Mouse (Mus musculus): ENCODE results near the gene Ccdc169. TPM values are rescaled to one million over a fixed set of nuclear protein-coding genes. Genes with fewer than 3 reads are reported as not detected.
A peak's percentile ranks its signal among the peaks of the same experiment; 100 is the strongest.

Gene Ccdc169
- polyA plus RNA-seq (2015; fragmentation: Nextera tagmentation; extraction: Ambion mirVana) = 0.19 and 0.30 TPM in 2 replicates

- ATAC-seq = no peak
- H3K27ac ChIP-seq (ENCODE audit: low read length) = no peak within 1 kb of the TSS
- no peak within 1 kb of the TSS for H3K4me3 ChIP-seq (replicated peaks; ENCODE audit: low read length)
- peaks cover 13% of the 10 kb centered on the region for H3K36me3 ChIP-seq (ENCODE audit: control insufficient read depth, insufficient read depth)
- H3K9me3 ChIP-seq (ENCODE audit: control insufficient read depth, low read length) = no peaks in the 10 kb centered on the region
- no peaks in the 10 kb centered on the region for H3K27me3 ChIP-seq (replicated peaks; ENCODE audit: control insufficient read depth, insufficient read depth, low read length)
- no peaks in the 10 kb centered on the region for H3K4me1 ChIP-seq (replicated peaks; ENCODE audit: control insufficient read depth, insufficient read depth, low read length)
- no peak within 1 kb of the TSS for H3K4me2 ChIP-seq (ENCODE audit: low read length)
- no peak within 1 kb of the TSS for H3K9ac ChIP-seq (replicated peaks; ENCODE audit: low read depth, low read length)
Observed at GRCm38 (mm10) chr3:55137039-55137438, at the start of gene Ccdc169. Gene Ccdc169 (plus strand): TSS chr3:55137339.

DNA sequence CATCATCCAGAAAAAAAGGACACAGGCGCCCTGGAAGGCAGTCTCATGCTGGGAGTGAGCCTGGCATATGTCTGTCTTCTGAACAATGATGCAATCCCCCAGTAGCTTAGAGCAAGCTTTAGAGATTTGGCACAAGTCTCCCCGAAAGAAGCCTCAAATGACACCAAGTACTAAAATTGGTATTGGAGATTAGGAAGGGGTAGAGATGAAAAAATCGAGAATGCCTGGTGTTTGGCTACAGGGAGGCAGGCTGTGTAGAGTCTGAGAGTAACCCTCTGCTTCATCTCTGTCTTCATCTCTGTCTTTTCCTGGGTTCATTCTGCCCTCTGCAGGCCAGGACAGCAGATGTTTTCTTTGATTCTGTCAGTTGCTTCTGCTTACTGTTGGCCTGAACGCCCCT, 49.8 kb upstream of the Ccdc169 start:
- Histone ChIP-seq H3K27ac (ENCODE audit: low read length) (no peak overlapping the region), H3K36me3 (ENCODE audit: control insufficient read depth, insufficient read depth) (no peaks in the 10 kb centered on the region), H3K27me3 (replicated peaks; ENCODE audit: control insufficient read depth, insufficient read depth, low read length) (no peaks in the 10 kb centered on the region), H3K4me1 (replicated peaks; ENCODE audit: control insufficient read depth, insufficient read depth, low read length) (peaks cover 2% of the 10 kb centered on the region; the same call in 1 of the 2 replicates), H3K9ac (replicated peaks; ENCODE audit: low read depth, low read length) (no peak overlapping the region), H3K9me3 (ENCODE audit: control insufficient read depth, low read length) (no peaks in the 10 kb centered on the region), H3K4me2 (ENCODE audit: low read length) (no peak overlapping the region), H3K4me3 (replicated peaks; ENCODE audit: low read length) (no peak overlapping the region)
- 66% methylated on average over 4 of the region's 4 CpGs for WGBS
- no peak for ATAC-seq

- H3K9me3 ChIP-seq (ENCODE audit: control insufficient read depth, low read length) = no peaks in the 10 kb centered on the region
- H3K9ac ChIP-seq (replicated peaks; ENCODE audit: low read depth, low read length) = no peak overlapping the region
- no peak overlapping the region for H3K27ac ChIP-seq (ENCODE audit: low read length)
- H3K4me1 ChIP-seq (replicated peaks; ENCODE audit: control insufficient read depth, insufficient read depth, low read length) = peaks cover 2% of the 10 kb centered on the region; the same call in 1 of the 2 replicates
- no peak overlapping the region for H3K4me2 ChIP-seq (ENCODE audit: low read length)
- no peaks in the 10 kb centered on the region for H3K36me3 ChIP-seq (ENCODE audit: control insufficient read depth, insufficient read depth)
- no peak overlapping the region for H3K4me3 ChIP-seq (replicated peaks; ENCODE audit: low read length)
- WGBS = 73% methylated on average over 4 of the region's 4 CpGs
- H3K27me3 ChIP-seq (replicated peaks; ENCODE audit: control insufficient read depth, insufficient read depth, low read length) = no peaks in the 10 kb centered on the region
- no peak for ATAC-seq
Observed at GRCm38 (mm10) chr3:55088359-55088758, 48.8 kb upstream of the Ccdc169 start.

GRCm38 (mm10) chr3:55088843-55089242, 48.3 kb upstream of the Ccdc169 start:
- WGBS = 71% methylated on average over 3 of the region's 3 CpGs
- no peak overlapping the region for H3K9ac ChIP-seq (replicated peaks; ENCODE audit: low read depth, low read length)
- H3K27me3 ChIP-seq (replicated peaks; ENCODE audit: control insufficient read depth, insufficient read depth, low read length) = no peaks in the 10 kb centered on the region
- H3K4me2 ChIP-seq (ENCODE audit: low read length) = no peak overlapping the region
- H3K4me3 ChIP-seq (replicated peaks; ENCODE audit: low read length) = no peak overlapping the region
- H3K4me1 ChIP-seq (replicated peaks; ENCODE audit: control insufficient read depth, insufficient read depth, low read length) = peaks cover 2% of the 10 kb centered on the region; the same call in 1 of the 2 replicates
- H3K36me3 ChIP-seq (ENCODE audit: control insufficient read depth, insufficient read depth) = no peaks in the 10 kb centered on the region
- ATAC-seq = no peak
- H3K27ac ChIP-seq (ENCODE audit: low read length) = no peak overlapping the region
- no peaks in the 10 kb centered on the region for H3K9me3 ChIP-seq (ENCODE audit: control insufficient read depth, low read length)

DNA sequence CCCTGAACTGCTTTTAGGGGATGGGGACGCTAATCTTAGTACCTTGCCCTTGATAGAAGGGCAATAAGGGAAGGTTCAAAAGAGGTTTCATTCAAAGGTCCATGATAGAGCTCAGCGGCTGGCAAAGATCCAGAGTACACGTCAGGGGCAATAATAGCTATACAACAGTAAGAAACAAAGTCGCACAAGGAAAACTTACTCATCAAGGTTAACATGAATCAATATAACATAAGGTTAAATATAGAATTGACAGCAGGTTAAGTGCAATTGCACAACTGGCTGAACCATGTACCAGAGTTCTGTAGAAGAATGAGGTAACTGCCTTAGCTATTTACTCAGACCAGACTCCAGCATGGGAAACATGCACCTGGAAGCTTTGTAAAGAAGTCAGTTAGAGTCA, 47.8 kb upstream of the Ccdc169 start:
- H3K9ac ChIP-seq (replicated peaks; ENCODE audit: low read depth, low read length) = no peak overlapping the region
- H3K27ac ChIP-seq (ENCODE audit: low read length) = no peak overlapping the region
- 68% methylated on average over 4 of the region's 4 CpGs for WGBS
- no peak for ATAC-seq
- H3K4me1 ChIP-seq (replicated peaks; ENCODE audit: control insufficient read depth, insufficient read depth, low read length) = peaks cover 2% of the 10 kb centered on the region; the same call in 1 of the 2 replicates
- no peak overlapping the region for H3K4me2 ChIP-seq (ENCODE audit: low read length)
- H3K9me3 ChIP-seq (ENCODE audit: control insufficient read depth, low read length) = no peaks in the 10 kb centered on the region
- no peaks in the 10 kb centered on the region for H3K27me3 ChIP-seq (replicated peaks; ENCODE audit: control insufficient read depth, insufficient read depth, low read length)
- H3K4me3 ChIP-seq (replicated peaks; ENCODE audit: low read length) = no peak overlapping the region
- no peaks in the 10 kb centered on the region for H3K36me3 ChIP-seq (ENCODE audit: control insufficient read depth, insufficient read depth)

- no peak overlapping the region for H3K4me3 ChIP-seq (replicated peaks; ENCODE audit: low read length)
- 66% methylated on average over 1 of the region's 1 CpGs for WGBS
- no peak overlapping the region for H3K9ac ChIP-seq (replicated peaks; ENCODE audit: low read depth, low read length)
- no peak overlapping the region for H3K27ac ChIP-seq (ENCODE audit: low read length)
- no peak for ATAC-seq
- H3K4me2 ChIP-seq (ENCODE audit: low read length) = no peak overlapping the region
- H3K9me3 ChIP-seq (ENCODE audit: control insufficient read depth, low read length) = no peaks in the 10 kb centered on the region
- no peaks in the 10 kb centered on the region for H3K27me3 ChIP-seq (replicated peaks; ENCODE audit: control insufficient read depth, insufficient read depth, low read length)
- no peaks in the 10 kb centered on the region for H3K36me3 ChIP-seq (ENCODE audit: control insufficient read depth, insufficient read depth)
- H3K4me1 ChIP-seq (replicated peaks; ENCODE audit: control insufficient read depth, insufficient read depth, low read length) = peaks cover 6% of the 10 kb centered on the region; the same call in 1 of the 2 replicates
Observed at GRCm38 (mm10) chr3:55093161-55093560, 44.0 kb upstream of the Ccdc169 start.

- Histone ChIP-seq H3K27me3 (replicated peaks; ENCODE audit: control insufficient read depth, insufficient read depth, low read length) (no peaks in the 10 kb centered on the region), H3K9me3 (ENCODE audit: control insufficient read depth, low read length) (no peaks in the 10 kb centered on the region), H3K36me3 (ENCODE audit: control insufficient read depth, insufficient read depth) (no peaks in the 10 kb centered on the region), H3K4me2 (ENCODE audit: low read length) (no peak overlapping the region), H3K9ac (replicated peaks; ENCODE audit: low read depth, low read length) (no peak overlapping the region), H3K27ac (ENCODE audit: low read length) (no peak overlapping the region), H3K4me3 (replicated peaks; ENCODE audit: low read length) (no peak overlapping the region), H3K4me1 (replicated peaks; ENCODE audit: control insufficient read depth, insufficient read depth, low read length) (peaks cover 6% of the 10 kb centered on the region; the same call in 1 of the 2 replicates)
- peak; percentile 83 for ATAC-seq
- 21% methylated on average over 8 of the region's 8 CpGs for WGBS
Observed at GRCm38 (mm10) chr3:55095968-55096654, 41.0 kb upstream of the Ccdc169 start.

- H3K27me3 ChIP-seq (replicated peaks; ENCODE audit: control insufficient read depth, insufficient read depth, low read length) = no peaks in the 10 kb centered on the region
- no peak overlapping the region for H3K9ac ChIP-seq (replicated peaks; ENCODE audit: low read depth, low read length)
- H3K4me3 ChIP-seq (replicated peaks; ENCODE audit: low read length) = no peak overlapping the region
- 67% methylated on average over 2 of the region's 2 CpGs for WGBS
- H3K4me2 ChIP-seq (ENCODE audit: low read length) = no peak overlapping the region
- peaks cover 6% of the 10 kb centered on the region; the same call in 1 of the 2 replicates for H3K4me1 ChIP-seq (replicated peaks; ENCODE audit: control insufficient read depth, insufficient read depth, low read length)
- ATAC-seq = no peak
- H3K9me3 ChIP-seq (ENCODE audit: control insufficient read depth, low read length) = no peaks in the 10 kb centered on the region
- no peak overlapping the region for H3K27ac ChIP-seq (ENCODE audit: low read length)
- no peaks in the 10 kb centered on the region for H3K36me3 ChIP-seq (ENCODE audit: control insufficient read depth, insufficient read depth)
Observed at GRCm38 (mm10) chr3:55096655-55097005, 40.5 kb upstream of the Ccdc169 start.

DNA sequence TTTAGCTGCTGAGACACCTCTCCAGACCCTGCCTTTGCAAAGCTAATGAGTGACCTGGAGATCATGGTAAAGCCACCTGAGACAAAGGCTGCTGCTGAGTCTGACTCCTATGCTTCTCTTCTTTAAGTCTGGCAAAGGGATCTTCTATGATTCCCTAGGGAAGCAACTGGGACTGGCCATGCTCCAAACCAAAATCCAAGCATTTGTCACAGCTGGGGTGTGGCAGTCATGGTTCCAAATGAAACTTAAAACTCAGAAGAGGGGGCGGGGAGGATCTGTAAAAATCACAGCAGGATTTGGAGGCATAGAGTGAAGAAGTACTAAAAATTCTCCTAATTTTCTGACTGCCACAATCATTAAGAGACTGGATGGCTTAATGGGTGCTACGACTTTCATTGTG, 40.0 kb upstream of the Ccdc169 start:
- H3K36me3 ChIP-seq (ENCODE audit: control insufficient read depth, insufficient read depth) = no peaks in the 10 kb centered on the region
- no peak overlapping the region for H3K9ac ChIP-seq (replicated peaks; ENCODE audit: low read depth, low read length)
- H3K4me1 ChIP-seq (replicated peaks; ENCODE audit: control insufficient read depth, insufficient read depth, low read length) = peaks cover 6% of the 10 kb centered on the region; the same call in 1 of the 2 replicates
- H3K4me2 ChIP-seq (ENCODE audit: low read length) = no peak overlapping the region
- H3K27ac ChIP-seq (ENCODE audit: low read length) = no peak overlapping the region
- ATAC-seq = no peak
- no peaks in the 10 kb centered on the region for H3K27me3 ChIP-seq (replicated peaks; ENCODE audit: control insufficient read depth, insufficient read depth, low read length)
- 68% methylated on average over 2 of the region's 2 CpGs for WGBS
- no peaks in the 10 kb centered on the region for H3K9me3 ChIP-seq (ENCODE audit: control insufficient read depth, low read length)
- H3K4me3 ChIP-seq (replicated peaks; ENCODE audit: low read length) = no peak overlapping the region

All from forebrain, embryonic 16.5 days (tissue).